Mouse (Mus musculus) spleen, adult 2 months (tissue): ENCODE results near the gene Iqcn.

Experiments
- CTCF ChIP-seq: fragments of 200-500 bp; IDR thresholded peaks from 2 replicates; pipeline ENCODE4 v1.5.1; 2011; ENCODE audit warnings: mild to moderate bottlenecking, inconsistent platforms; ENCODE audit not compliant: insufficient read depth, insufficient read length, insufficient replicate concordance; ENCODE audit errors: extremely low read depth
- POLR2A ChIP-seq: fragments of 200-500 bp; IDR thresholded peaks from 2 replicates; pipeline ENCODE4 v1.6.1; 2011; ENCODE audit warnings: low read depth, low read length, inconsistent platforms

GRCm38 (mm10) chr8:70656193-70656790, 47.0 kb upstream of the Iqcn start:
- no peak for TF ChIP-seq POLR2A
- TF ChIP-seq CTCF, result no peak
